Mouse (Mus musculus) MEL (cell line): Measurements from ENCODE around the gene Kif5a.

Source experiments
- CTCF ChIP-seq, 3 experiments: IDR thresholded peaks in 2 of 3; conservative IDR thresholded peaks in 1 of 3; 2 replicates each; pipeline ENCODE4 v1.5.1; 2011 to 2012; ENCODE audit warnings: low read length in 3 of 3, low read depth in 2 of 3, mild to moderate bottlenecking in 2 of 3, improper control_type of control experiment in 1 of 3, inconsistent platforms in 1 of 3, mixed read lengths in 1 of 3, moderate library complexity in 1 of 3; ENCODE audit not compliant: control insufficient read depth in 1 of 3, insufficient read depth in 1 of 3, poor library complexity in 1 of 3, severe bottlenecking in 1 of 3
- POLR2A ChIP-seq, 2 experiments: IDR thresholded peaks; 2 replicates each; pipeline ENCODE4 v1.6.1; 2011 to 2012; ENCODE audit warnings: low read length in 2 of 2, mild to moderate bottlenecking in 2 of 2, control low read depth in 1 of 2, improper control_type of control experiment in 1 of 2, low read depth in 1 of 2, moderate library complexity in 1 of 2; ENCODE audit not compliant: control insufficient read depth in 1 of 2, insufficient read depth in 1 of 2, poor library complexity in 1 of 2

DNA sequence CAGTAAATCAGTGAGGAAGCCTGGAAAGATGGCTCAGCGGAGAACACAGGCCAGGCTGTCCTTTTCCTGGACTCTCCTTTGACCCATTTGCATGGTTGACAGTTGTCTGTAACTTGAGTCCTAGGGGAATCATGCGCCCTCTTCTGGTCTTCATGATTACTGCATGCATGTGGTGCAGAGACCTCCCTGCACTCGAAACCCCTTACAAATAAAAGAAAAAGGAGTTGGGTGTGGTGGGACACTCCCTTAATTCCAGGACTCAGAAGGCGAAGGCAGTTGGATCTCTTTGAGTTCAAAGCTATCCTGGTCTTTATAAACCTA, 49.2 kb upstream of the Kif5a start:
- TF ChIP-seq POLR2A (IDR thresholded peaks at IDR 0.05; ENCODE audit: control insufficient read depth in 1 of 2, insufficient read depth in 1 of 2, low read depth in 1 of 2, low read length in 2 of 2, poor library complexity in 1 of 2): no peak; a peak in 1 of 4 replicates
- TF ChIP-seq CTCF (IDR thresholded peaks at IDR 0.05 in 2 of 3, conservative IDR thresholded peaks at IDR 0.05 in 1 of 3; ENCODE audit: control insufficient read depth in 1 of 3, insufficient read depth in 1 of 3, low read depth in 2 of 3, low read length in 3 of 3, poor library complexity in 1 of 3, severe bottlenecking in 1 of 3): peak; percentile 61 to 94 (median 82)
